21 mouse cellular contexts compared by ENCODE assay signal in the genomic region with DNA sequence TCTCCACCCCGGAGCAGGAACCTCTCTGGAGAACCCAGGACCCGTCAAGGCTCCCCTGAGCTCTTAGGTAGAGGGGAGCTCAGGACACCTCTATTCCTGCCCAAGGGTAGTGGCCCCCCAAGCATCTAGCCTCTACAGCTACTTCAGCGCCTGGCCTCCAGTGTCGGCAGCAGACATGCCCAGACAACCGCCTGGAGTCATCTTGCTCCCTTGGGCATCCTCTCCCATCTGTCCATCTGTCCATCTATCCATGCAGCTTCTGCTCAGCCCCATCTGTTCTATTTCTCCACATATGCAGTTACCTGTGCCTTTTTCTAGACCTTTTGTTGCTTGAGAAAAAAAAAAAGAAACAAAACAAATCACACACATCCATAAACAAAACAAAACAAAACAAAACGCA. TPM values are rescaled to one million over a fixed set of nuclear protein-coding genes. Genes with fewer than 3 reads are reported as not detected.
A peak's percentile ranks its signal among the peaks of the same experiment; 100 is the strongest.
DNase-seq lines count a peak whose midpoint lies in the region; ATAC-seq lines count a peak whose summit lies in the region.
"Had no signal": no experiment of that assay in that cellular context is flagged by ENCODE, and none has a peak within 500 bp of the region (broad histone marks: within the 10 kb centered on the region; RNA-seq: fewer than 3 reads in every experiment).

No protein-coding gene starts in this region.

- DNase-seq in cerebellum, postnatal 10 days: peak; percentile 63 to 75
- DNase-seq in cerebellum, adult 18-20 months: no peak
- DNase-seq in heart, embryonic 10.5 days (ENCODE audit: low spot score): no peak
- no peak for DNase-seq in heart, adult 11 months
- no peak for DNase-seq in midbrain, embryonic 10.5 days (ENCODE audit: low spot score)
- no peak for DNase-seq in kidney, adult 8-10 months
- DNase-seq: adrenal gland, postnatal 10 days; adrenal gland, postnatal 36 days; cerebellum, adult 11 months; cerebellum, adult 8-10 months; embryo, embryonic 11 days; gastrocnemius, postnatal 25 days; heart, adult 2 months had no signal

- no peak for ATAC-seq in midbrain, embryonic 16.5 days
- ATAC-seq: forebrain, embryonic 14.5 days; hindbrain, postnatal 0 days; intestine, postnatal 0 days; Patski had no signal

- WGBS in heart, embryonic 10.5 days: 78% methylated on average over 6 of the region's 6 CpGs
- 77% methylated on average over 6 of the region's 6 CpGs for WGBS in midbrain, embryonic 10.5 days
- 77% methylated on average over 6 of the region's 6 CpGs for WGBS in midbrain, embryonic 16.5 days

- no peak overlapping the region for H3K4me3 ChIP-seq in heart, embryonic 10.5 days
- no peak overlapping the region for H3K4me3 ChIP-seq in midbrain, embryonic 10.5 days
- H3K4me3 ChIP-seq in midbrain, embryonic 16.5 days (ENCODE audit: low read depth, low read length): no peak overlapping the region
- H3K4me3 ChIP-seq: heart, adult 2 months had no signal

- 0 out of 2 replicates have a peak overlapping the region, but pooled peaks have one; percentile 42 for H3K27ac ChIP-seq in heart, embryonic 10.5 days
- H3K27ac ChIP-seq in midbrain, embryonic 10.5 days (replicated peaks): peak overlapping the region; percentile 46; the same call in 1 of the 2 replicates
- no peak overlapping the region for H3K27ac ChIP-seq in midbrain, embryonic 16.5 days (ENCODE audit: low read length)
- H3K27ac ChIP-seq: heart, adult 2 months; hindbrain, embryonic 14.5 days; hindbrain, postnatal 0 days had no signal

- H3K27me3 ChIP-seq in heart, embryonic 10.5 days (ENCODE audit: insufficient read depth, poor library complexity, severe bottlenecking): peaks cover 27% of the 10 kb centered on the region; the same call in 1 of the 2 replicates
- H3K27me3 ChIP-seq in midbrain, embryonic 10.5 days (ENCODE audit: low read depth, poor library complexity, severe bottlenecking): no peaks in the 10 kb centered on the region
- no peaks in the 10 kb centered on the region for H3K27me3 ChIP-seq in midbrain, embryonic 16.5 days (ENCODE audit: control insufficient read depth, insufficient read depth, low read depth, low read length)
- H3K27me3 ChIP-seq: Patski had no signal

- no peaks in the 10 kb centered on the region for H3K36me3 ChIP-seq in heart, embryonic 10.5 days
- no peaks in the 10 kb centered on the region for H3K36me3 ChIP-seq in midbrain, embryonic 10.5 days
- no peaks in the 10 kb centered on the region for H3K36me3 ChIP-seq in midbrain, embryonic 16.5 days (ENCODE audit: control insufficient read depth, insufficient read depth, low read length)

- peaks cover 4% of the 10 kb centered on the region; the same call in 1 of the 2 replicates for H3K4me1 ChIP-seq in heart, embryonic 10.5 days
- peaks cover 9% of the 10 kb centered on the region; the same call in 1 of the 2 replicates for H3K4me1 ChIP-seq in midbrain, embryonic 10.5 days
- no peaks in the 10 kb centered on the region for H3K4me1 ChIP-seq in midbrain, embryonic 16.5 days (ENCODE audit: control insufficient read depth, insufficient read depth, low read length)

- no peak overlapping the region for H3K9ac ChIP-seq in midbrain, embryonic 16.5 days (ENCODE audit: low read depth, low read length)
- H3K9ac ChIP-seq: hindbrain, embryonic 14.5 days had no signal

- no peaks in the 10 kb centered on the region for H3K9me3 ChIP-seq in heart, embryonic 10.5 days
- H3K9me3 ChIP-seq in midbrain, embryonic 10.5 days (replicated peaks): no peaks in the 10 kb centered on the region
- no peaks in the 10 kb centered on the region for H3K9me3 ChIP-seq in midbrain, embryonic 16.5 days (replicated peaks; ENCODE audit: control insufficient read depth, low read length, poor library complexity, severe bottlenecking)

- H3K4me2 ChIP-seq in midbrain, embryonic 16.5 days (ENCODE audit: low read length): no peak overlapping the region
- H3K4me2 ChIP-seq: heart, embryonic 11.5 days; hindbrain, embryonic 14.5 days had no signal

RNA-seq across cellular contexts. Expression of gene Edn2, which starts 26.8 kb away (rescaled TPM):
- 0.46 and 0.60 TPM in 2 replicates for polyA plus RNA-seq in heart, embryonic 10.5 days (2016; fragmentation: Nextera tagmentation; extraction: Ambion mirVana)
- polyA plus RNA-seq in midbrain, embryonic 10.5 days (2016; fragmentation: Nextera tagmentation; extraction: Ambion mirVana): not detected in 2 replicates
- polyA plus RNA-seq in midbrain, embryonic 16.5 days (2015; fragmentation: Nextera tagmentation; extraction: Ambion mirVana): 0.19 TPM in 1 of 2 replicates, not detected in the other
- polyA plus RNA-seq: forebrain, embryonic 11.5 days; hindbrain, embryonic 14.5 days; Patski had no signal

Comparison
In these comparisons a context has a peak if more than half of its experiments do, and no peak if none do; other contexts are left out.
1. DNase-seq: peak in cerebellum, postnatal 10 days (2 of 2); none in cerebellum, adult 18-20 months (0 of 2), heart, embryonic 10.5 days (single experiment), heart, adult 11 months (single experiment), midbrain, embryonic 10.5 days (single experiment) and kidney, adult 8-10 months (0 of 2).